Mouse (Mus musculus) T-helper 2 cell (primary cell): ENCODE results near the gene 2310033P09Rik.

Experiments
- in situ Hi-C: fragments of 300-600 bp; cut with MboI, MseI; formaldehyde crosslinking; loops from one replicate; pipeline ENCODE4 v1.15.1; 2025; ENCODE audit warnings: high pct_unique_total_duplicates

2310033P09Rik gene

GRCm38 (mm10) chr11:59196230-59196629, 11.9 kb upstream of the 2310033P09Rik start:
- in situ Hi-C loops, result no loop called here

GRCm38 (mm10) chr11:59201216-59202002, 6.7 kb upstream of the 2310033P09Rik start:
- in situ Hi-C loops, result no loop called here

DNA sequence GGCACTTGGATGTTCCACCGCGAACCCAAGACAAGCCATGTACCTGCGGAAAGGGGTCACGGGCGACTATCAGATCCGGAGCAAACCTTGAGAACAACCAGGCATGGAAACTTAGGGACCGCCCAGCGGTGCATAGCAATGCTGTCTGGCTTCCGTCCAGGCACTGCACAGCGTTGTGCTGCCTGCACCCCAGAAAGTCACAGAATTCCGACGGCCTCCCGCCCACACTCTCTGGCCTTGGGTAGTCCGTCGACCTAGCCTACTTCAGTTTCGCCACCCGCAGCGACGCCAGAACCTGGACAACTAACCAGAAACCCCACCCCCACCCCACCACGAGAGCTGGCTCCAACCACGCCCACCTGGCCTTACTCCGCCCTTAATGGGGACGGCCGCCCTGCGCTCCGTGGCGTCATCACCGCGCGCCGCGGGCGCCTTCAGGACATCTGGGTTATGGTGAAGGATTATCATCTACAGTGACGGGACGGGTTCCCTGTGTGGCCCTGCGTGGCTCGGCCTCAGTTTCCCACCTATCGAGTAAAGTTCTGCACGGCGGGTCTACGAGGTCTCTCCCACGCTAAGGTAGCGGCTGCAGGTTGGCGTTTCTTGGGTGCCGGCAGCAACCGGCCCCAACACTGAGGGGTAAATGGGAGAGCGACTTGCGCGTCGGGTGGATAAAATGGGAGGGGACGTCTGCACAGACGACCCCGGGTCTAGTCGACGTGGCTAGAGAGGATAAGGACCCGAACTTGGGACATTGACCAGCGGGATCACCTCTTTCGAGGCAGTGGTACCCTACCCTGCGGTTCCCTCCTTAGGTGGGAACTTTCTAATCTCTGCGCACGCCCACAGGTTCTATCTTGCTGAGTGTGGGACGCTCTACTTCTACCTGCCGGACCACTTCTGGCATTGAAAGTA, 5.8 kb upstream of the 2310033P09Rik start, which contains the start of gene Mrpl55:
Mrpl55 (plus strand) TSS at position 406 of the 915 bp plus-strand sequence.
- in situ Hi-C loops, result no loop called here

DNA sequence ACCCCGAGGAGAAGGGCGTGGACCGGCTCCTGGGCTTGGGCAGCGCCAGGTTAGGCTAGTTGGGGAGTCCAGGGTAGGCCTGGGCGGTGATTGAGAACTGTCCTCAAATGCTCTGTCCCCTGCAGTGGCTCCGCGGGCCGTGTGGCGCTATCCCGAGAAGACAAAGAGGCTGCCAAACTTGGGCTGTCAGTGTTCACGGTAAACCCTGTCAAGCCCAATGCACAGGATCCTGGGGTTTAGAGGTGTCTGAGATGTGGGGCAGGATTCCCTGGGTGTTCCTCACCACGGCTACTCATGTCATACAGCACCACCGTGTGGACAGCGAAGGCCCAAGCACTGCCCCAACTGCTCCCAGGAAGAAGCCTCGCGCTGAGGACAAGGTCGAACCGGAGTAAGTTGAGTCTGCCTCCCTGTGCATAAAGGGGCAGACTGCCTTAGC, 901 bp downstream of the 2310033P09Rik start:
- in situ Hi-C loops, result no loop called here

GRCm38 (mm10) chr11:59209580-59209979, 1.5 kb downstream of the 2310033P09Rik start:
- in situ Hi-C loops, result no loop called here

GRCm38 (mm10) chr11:59210020-59210419, 1.9 kb downstream of the 2310033P09Rik start:
- in situ Hi-C loops, result loop anchor here (10.0 kb wide), 1 partner anchor 1005 kb away; no protein-coding TSS in a partner anchor

DNA sequence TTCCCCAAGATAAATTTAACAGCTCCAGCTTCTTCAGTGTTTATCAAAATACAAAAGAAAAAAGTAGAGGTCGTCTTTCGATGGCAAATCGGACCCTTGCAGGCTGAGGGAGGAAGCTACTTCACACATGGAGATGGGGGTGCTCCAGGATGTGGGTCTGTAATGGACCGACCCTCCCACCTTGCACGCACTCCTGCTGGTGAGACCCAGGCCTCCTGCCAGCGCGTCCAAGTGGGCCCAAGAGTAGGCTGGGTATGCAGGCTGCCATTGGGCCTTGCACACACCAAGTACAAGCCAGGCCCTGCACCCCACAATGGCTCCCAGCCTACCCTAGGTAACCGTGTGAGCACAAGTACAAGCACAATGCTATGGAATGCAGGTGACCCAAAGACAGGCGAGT, 3.4 kb downstream of the 2310033P09Rik start:
- in situ Hi-C loops, result loop anchor here (10.0 kb wide), 1 partner anchor 1003 kb away; no protein-coding TSS in a partner anchor

- in situ Hi-C loops, result loop anchor here (10.0 kb wide), 1 partner anchor 1002 kb away; no protein-coding TSS in a partner anchor
Observed at GRCm38 (mm10) chr11:59212320-59212719, 4.2 kb downstream of the 2310033P09Rik start.

GRCm38 (mm10) chr11:59212892-59213494, 4.9 kb downstream of the 2310033P09Rik start:
- in situ Hi-C loops, result loop anchor here (10.0 kb wide), 1 partner anchor 1002 kb away; no protein-coding TSS in a partner anchor

- in situ Hi-C loops, result loop anchor here (10.0 kb wide), 1 partner anchor 998 kb away; no protein-coding TSS in a partner anchor
Observed at GRCm38 (mm10) chr11:59216955-59217354, 8.8 kb downstream of the 2310033P09Rik start.

- in situ Hi-C loops, result loop anchor here (10.0 kb wide), 1 partner anchor 996 kb away; no protein-coding TSS in a partner anchor
Observed at GRCm38 (mm10) chr11:59218389-59218998, 10.4 kb downstream of the 2310033P09Rik start.

DNA sequence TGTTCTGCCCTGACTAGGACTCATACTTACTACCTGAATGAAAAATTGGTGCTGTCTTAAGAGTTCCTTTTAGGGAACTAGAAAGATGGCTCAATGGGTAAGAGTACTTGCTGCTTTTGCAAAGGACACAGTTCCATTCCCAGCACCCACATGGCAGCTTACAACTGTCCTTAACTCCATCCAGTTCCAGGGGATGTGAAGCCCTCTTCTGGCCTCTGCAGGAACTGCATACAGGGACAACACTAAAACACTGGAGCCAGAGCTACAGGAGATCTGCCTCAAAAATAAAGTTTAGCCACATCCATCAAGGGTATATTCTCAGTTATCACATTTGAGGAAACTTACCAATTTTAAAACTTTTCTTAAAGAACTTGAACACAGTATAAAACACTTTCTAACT, 10.9 kb downstream of the 2310033P09Rik start:
- in situ Hi-C loops, result loop anchor here (10.0 kb wide), 1 partner anchor 996 kb away; no protein-coding TSS in a partner anchor

GRCm38 (mm10) chr11:59221604-59222003, 13.5 kb downstream of the 2310033P09Rik start:
- in situ Hi-C loops, result no loop called here

DNA sequence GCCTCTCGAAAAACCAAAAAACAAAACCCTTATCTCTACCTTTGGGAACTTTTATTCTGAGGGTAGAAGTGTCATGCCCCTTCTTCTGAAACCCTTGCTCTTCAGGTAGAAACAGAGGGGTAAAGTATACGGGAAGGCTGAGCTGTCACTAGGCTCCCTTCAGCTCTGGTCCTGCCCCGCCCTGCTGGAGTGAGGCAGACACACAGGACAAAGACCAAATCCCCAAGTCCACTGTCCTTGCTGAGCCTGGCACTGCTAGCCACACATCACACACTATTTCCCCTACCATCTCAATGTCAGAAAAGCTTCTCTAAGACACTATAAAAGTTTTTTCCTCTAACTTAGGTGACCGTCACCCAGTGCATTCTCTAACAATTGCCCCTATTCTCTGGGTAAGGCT, 14.2 kb downstream of the 2310033P09Rik start:
- in situ Hi-C loops, result no loop called here

GRCm38 (mm10) chr11:59224025-59224424, 15.9 kb downstream of the 2310033P09Rik start:
- in situ Hi-C loops, result no loop called here

- in situ Hi-C loops, result no loop called here
Observed at GRCm38 (mm10) chr11:59224470-59224869, 16.3 kb downstream of the 2310033P09Rik start.

DNA sequence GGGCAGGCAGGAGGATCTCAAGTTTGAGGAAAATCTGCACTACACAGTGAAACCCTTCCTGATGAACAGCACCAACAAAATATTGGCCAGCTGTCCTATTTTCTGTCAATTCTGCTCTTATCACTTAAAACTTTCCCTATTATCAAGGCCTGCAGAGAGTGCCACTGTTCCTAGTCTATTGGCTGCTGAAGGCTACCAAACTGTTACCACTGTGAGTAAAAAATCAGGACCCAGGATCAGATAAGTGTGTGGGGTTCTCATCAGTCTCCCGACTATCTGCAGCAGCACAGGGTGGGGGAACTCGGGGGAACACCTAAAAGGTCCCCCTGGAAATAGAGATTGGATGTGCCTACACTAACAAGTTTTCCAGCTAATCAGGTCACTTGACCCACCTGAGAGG, 17.0 kb downstream of the 2310033P09Rik start:
- in situ Hi-C loops, result no loop called here

DNA sequence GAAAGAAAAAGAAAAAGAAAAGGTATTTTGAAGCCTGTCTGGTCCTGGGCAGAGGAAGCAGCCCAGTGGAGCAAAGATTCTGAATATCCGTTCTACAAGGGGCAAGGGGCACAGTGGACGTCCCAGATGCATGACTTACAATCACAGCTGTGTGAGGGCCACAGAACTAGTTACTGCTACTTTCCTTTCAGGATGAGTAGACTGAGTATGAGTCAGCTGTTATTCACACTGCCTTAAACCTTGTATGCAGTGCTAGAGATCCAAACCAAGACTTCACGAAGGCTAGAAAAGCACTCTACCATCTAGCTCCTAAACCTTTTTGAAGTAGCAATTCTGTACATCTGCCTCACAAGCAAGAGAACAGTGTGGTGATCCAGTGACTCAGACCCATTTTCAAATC, 18.1 kb downstream of the 2310033P09Rik start:
- in situ Hi-C loops, result no loop called here

DNA sequence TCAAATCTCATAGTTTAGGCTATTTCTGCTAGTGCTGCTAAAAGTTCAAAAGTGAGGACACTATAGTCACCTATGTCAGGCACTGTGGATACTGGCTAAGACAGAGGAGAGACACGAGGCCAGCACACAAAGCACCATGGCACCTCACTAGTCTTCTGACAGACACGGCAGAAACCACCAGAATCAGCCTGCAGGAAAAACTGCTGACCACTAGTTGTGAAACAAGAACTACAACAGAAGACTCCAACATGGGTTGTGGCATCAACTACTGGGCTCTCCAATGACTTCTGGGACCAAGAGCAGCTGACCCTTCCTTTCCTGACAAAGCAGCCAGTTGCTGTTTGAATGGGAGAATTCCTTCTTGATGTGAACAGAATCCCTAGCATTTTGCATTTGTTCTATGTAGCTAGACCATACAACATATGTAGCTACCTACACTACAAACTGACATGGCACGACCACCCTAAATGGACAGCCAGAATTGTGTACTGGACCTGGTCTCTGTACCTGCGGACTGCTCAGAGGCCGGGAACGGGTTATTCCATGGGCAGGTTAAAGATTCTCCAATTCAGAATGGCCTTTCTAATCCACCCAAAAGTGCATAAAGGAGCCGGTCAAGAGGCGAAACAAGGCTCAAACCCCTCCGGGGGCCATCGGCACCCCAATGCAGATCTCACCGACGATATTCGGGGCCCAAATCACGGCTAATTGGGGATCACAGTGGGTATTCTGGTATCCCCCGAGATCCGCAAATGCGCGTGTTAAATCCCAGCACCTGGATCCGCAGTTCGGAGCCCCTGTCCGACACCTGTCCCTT, 18.9 kb downstream of the 2310033P09Rik start:
- in situ Hi-C loops, result no loop called here

- in situ Hi-C loops, result no loop called here
Observed at GRCm38 (mm10) chr11:59227604-59228121, 19.5 kb downstream of the 2310033P09Rik start.
